Mouse (Mus musculus) heart, adult 2 months (tissue): Measurements from ENCODE around the gene Gm4070.
"Not testable (repeated sequence)": the region's sequence is repeated elsewhere in the genome, so short reads cannot be mapped to it uniquely, and the experiment has no call there.

Source experiments
- CTCF ChIP-seq: fragments of 200-600 bp; IDR thresholded peaks from 2 replicates; pipeline ENCODE4 v1.8.1; 2022; ENCODE audit warnings: antibody characterized with exemption, mild to moderate bottlenecking, moderate library complexity
- POLR2A ChIP-seq: fragments of 200-500 bp; IDR thresholded peaks from 2 replicates; pipeline ENCODE4 v1.6.1; 2011; ENCODE audit warnings: mild to moderate bottlenecking, low read depth, low read length, control low read depth; ENCODE audit not compliant: insufficient read depth

- not testable (repeated sequence) for TF ChIP-seq CTCF, POLR2A
These were observed 97.8 kb downstream of the Gm4070 start for GRCm38 (mm10) chr7:105855718-105856560.
